10 mouse cellular contexts compared by ENCODE assay signal in genomic region chr4:41714276-41714675, GRCm38 (mm10). TPM values are rescaled to one million over a fixed set of nuclear protein-coding genes. Genes with fewer than 3 reads are reported as not detected.
DNase-seq lines count a peak whose midpoint lies in the region; ATAC-seq lines count a peak whose summit lies in the region.
"Had no signal": no experiment of that assay in that cellular context is flagged by ENCODE, and none has a peak within 500 bp of the region (broad histone marks: within the 10 kb centered on the region; RNA-seq: fewer than 3 reads in every experiment).

No protein-coding gene starts in this region.

- H3K36me3 ChIP-seq in forebrain, embryonic 14.5 days (ENCODE audit: control insufficient read depth, insufficient read depth, low read length) = peaks cover 39% of the 10 kb centered on the region
- peaks cover 48% of the 10 kb centered on the region for H3K36me3 ChIP-seq in hindbrain, embryonic 13.5 days

- H3K4me3 ChIP-seq in forebrain, embryonic 14.5 days (ENCODE audit: low read depth, low read length) = peak overlapping the region; percentile 76
- peak overlapping the region; percentile 82 for H3K4me3 ChIP-seq in hindbrain, embryonic 13.5 days

- no peaks in the 10 kb centered on the region for H3K27me3 ChIP-seq in forebrain, embryonic 14.5 days (replicated peaks; ENCODE audit: control insufficient read depth, insufficient read depth, low read length)
- H3K27me3 ChIP-seq in hindbrain, embryonic 13.5 days = no peaks in the 10 kb centered on the region

- 15% methylated on average over 8 of the region's 8 CpGs for WGBS in forebrain, embryonic 14.5 days
- 19% methylated on average over 8 of the region's 8 CpGs for WGBS in hindbrain, embryonic 13.5 days

- no peak overlapping the region for H3K27ac ChIP-seq in forebrain, embryonic 14.5 days (ENCODE audit: low read depth, low read length)
- no peak overlapping the region; the same call in 1 of the 2 replicates for H3K27ac ChIP-seq in hindbrain, embryonic 13.5 days
- H3K27ac ChIP-seq: macrophage had no signal

- peaks cover 20% of the 10 kb centered on the region for H3K4me1 ChIP-seq in forebrain, embryonic 14.5 days (ENCODE audit: control insufficient read depth, insufficient read depth, low read length)
- peaks cover 58% of the 10 kb centered on the region for H3K4me1 ChIP-seq in hindbrain, embryonic 13.5 days (replicated peaks)

- H3K9me3 ChIP-seq in forebrain, embryonic 14.5 days (replicated peaks; ENCODE audit: control insufficient read depth, low read length) = no peaks in the 10 kb centered on the region
- H3K9me3 ChIP-seq in hindbrain, embryonic 13.5 days = no peaks in the 10 kb centered on the region

- 0 out of 2 replicates have a peak, but pooled peaks have one; percentile 33 for ATAC-seq in forebrain, embryonic 14.5 days
- 0 out of 2 replicates have a peak, but pooled peaks have one; percentile 11 for ATAC-seq in hindbrain, embryonic 13.5 days (ENCODE audit: low FRiP score)

- no peak overlapping the region for H3K9ac ChIP-seq in forebrain, embryonic 14.5 days (ENCODE audit: low read length)
- no peak overlapping the region for H3K9ac ChIP-seq in hindbrain, embryonic 13.5 days

- H3K4me2 ChIP-seq in forebrain, embryonic 14.5 days (ENCODE audit: low read length) = peak overlapping the region; percentile 80
- H3K4me2 ChIP-seq in hindbrain, embryonic 13.5 days = peak overlapping the region; percentile 93

- DNase-seq in gastrocnemius, adult 18-20 months (ENCODE audit: low spot score) = peak; percentile 73
- DNase-seq in gastrocnemius, postnatal 25 days = no peak
- peak; percentile 66 for DNase-seq in cerebellum, adult 11 months
- peak; percentile 90 for DNase-seq in forebrain, embryonic 14.5 days (ENCODE audit: low spot score)
- DNase-seq in layer of hippocampus, adult 9-11 months = peak; percentile 71
- peak; percentile 76 for DNase-seq in lung, postnatal 14 days
- DNase-seq in right cerebral cortex, postnatal 10 days (ENCODE audit: low spot score in 2 of 2) = peak; percentile 86

RNA-seq across cellular contexts. Expression of gene Rpp25l, which starts 0.9 kb away (rescaled TPM):
- 10 to 100 TPM; 46.9 to 48.3 TPM for total RNA-seq in gastrocnemius, adult 18-20 months (2021)
- 10 to 100 TPM; 43.2 to 46.9 TPM for total RNA-seq in gastrocnemius, postnatal 25 days (2021)
- polyA plus RNA-seq in forebrain, embryonic 14.5 days (2014; fragmentation: Nextera tagmentation; extraction: Ambion mirVana) = 72.2 and 83.3 TPM in 2 replicates
- polyA plus RNA-seq in hindbrain, embryonic 13.5 days (2015; fragmentation: Nextera tagmentation; extraction: Ambion mirVana) = 63.0 and 66.8 TPM in 2 replicates

RNA-seq across cellular contexts. Expression of gene Dctn3, which starts 8.7 kb away (rescaled TPM):
- total RNA-seq in gastrocnemius, adult 18-20 months (2021) = 10 to 100 TPM; 42.5 to 45.3 TPM
- total RNA-seq in gastrocnemius, postnatal 25 days (2021) = 10 to 100 TPM; 38.5 to 40.6 TPM
- polyA plus RNA-seq in forebrain, embryonic 14.5 days (2014; fragmentation: Nextera tagmentation; extraction: Ambion mirVana) = 301 and 330 TPM in 2 replicates
- polyA plus RNA-seq in hindbrain, embryonic 13.5 days (2015; fragmentation: Nextera tagmentation; extraction: Ambion mirVana) = 301 and 303 TPM in 2 replicates

RNA-seq across cellular contexts. Expression of gene Il11ra1, which starts 14.5 kb away (rescaled TPM):
- total RNA-seq in gastrocnemius, adult 18-20 months (2021) = 10 to 100 TPM; 44.7 to 53.1 TPM
- total RNA-seq in gastrocnemius, postnatal 25 days (2021) = 10 to 100 TPM; 37.2 to 42.1 TPM
- 23.9 and 24.3 TPM in 2 replicates for polyA plus RNA-seq in forebrain, embryonic 14.5 days (2014; fragmentation: Nextera tagmentation; extraction: Ambion mirVana)
- polyA plus RNA-seq in hindbrain, embryonic 13.5 days (2015; fragmentation: Nextera tagmentation; extraction: Ambion mirVana) = 47.6 and 48.5 TPM in 2 replicates

RNA-seq across cellular contexts. Expression of gene Arid3c, which starts 16.7 kb away (rescaled TPM):
- not detected for total RNA-seq in gastrocnemius, adult 18-20 months (2021)
- total RNA-seq in gastrocnemius, postnatal 25 days (2021) = not detected
- 0.12 and 0.15 TPM in 2 replicates for polyA plus RNA-seq in forebrain, embryonic 14.5 days (2014; fragmentation: Nextera tagmentation; extraction: Ambion mirVana)
- polyA plus RNA-seq in hindbrain, embryonic 13.5 days (2015; fragmentation: Nextera tagmentation; extraction: Ambion mirVana) = 1.1 and 2.2 TPM in 2 replicates
- total RNA-seq: ES-E14 had no signal
- polyA plus RNA-seq: macrophage had no signal

RNA-seq across cellular contexts. Expression of gene Cntfr, which starts 17.4 kb away (rescaled TPM):
- total RNA-seq in gastrocnemius, adult 18-20 months (2021) = 10 to 100 TPM; 14.4 to 47.1 TPM
- 10 to 100 TPM; 33.5 to 34.7 TPM for total RNA-seq in gastrocnemius, postnatal 25 days (2021)
- 12.6 and 12.7 TPM in 2 replicates for polyA plus RNA-seq in forebrain, embryonic 14.5 days (2014; fragmentation: Nextera tagmentation; extraction: Ambion mirVana)
- 24.4 and 27.8 TPM in 2 replicates for polyA plus RNA-seq in hindbrain, embryonic 13.5 days (2015; fragmentation: Nextera tagmentation; extraction: Ambion mirVana)
- polyA plus RNA-seq: macrophage had no signal
